Mouse (Mus musculus): ENCODE results near the gene Gkn1. TPM values are rescaled to one million over a fixed set of nuclear protein-coding genes. Genes with fewer than 3 reads are reported as not detected.

Gkn1 gene
- 0.17 and 0.33 TPM in 2 replicates for polyA plus RNA-seq (2015; fragmentation: Nextera tagmentation; extraction: Ambion mirVana)

GRCm38 (mm10) chr6:87350829-87351228 lies at the start of gene Gkn1:
Gkn1 (minus strand) TSS chr6:87350942.

GRCm38 (mm10) chr6:87388877-87389276 lies 38.1 kb upstream of the Gkn1 start, which contains the start of gene Gkn3:
Gkn3 (minus strand) TSS chr6:87388935.

GRCm38 (mm10) chr6:87373057-87373456 lies 22.3 kb upstream of the Gkn1 start, which contains the start of gene Gkn2:
Gkn2 (plus strand) TSS chr6:87373357.

GRCm38 (mm10) chr6:87335091-87335934 lies 15.4 kb downstream of the Gkn1 start, which contains the start of gene Antxr1:
Antxr1 (minus strand) TSS chr6:87335821.

Other genes starting within 250 kb of the Gkn1 start
- 0.13 and 0.23 TPM in 2 replicates for gene D6Ertd527e, start 246.2 kb downstream of the Gkn1 start, polyA plus RNA-seq (2015; fragmentation: Nextera tagmentation; extraction: Ambion mirVana)
- gene Antxr1, start 15.1 kb downstream of the Gkn1 start, polyA plus RNA-seq (2015; fragmentation: Nextera tagmentation; extraction: Ambion mirVana): 4.7 and 5.5 TPM in 2 replicates
- 0.35 and 0.88 TPM in 2 replicates for gene Gkn2, start 22.4 kb upstream of the Gkn1 start, polyA plus RNA-seq (2015; fragmentation: Nextera tagmentation; extraction: Ambion mirVana)
- 1.1 TPM in 2 replicates for gene Gkn3, start 38.0 kb upstream of the Gkn1 start, polyA plus RNA-seq (2015; fragmentation: Nextera tagmentation; extraction: Ambion mirVana)
- 0.04 and 0.05 TPM in 2 replicates for gene Bmp10, start 78.1 kb upstream of the Gkn1 start, polyA plus RNA-seq (2015; fragmentation: Nextera tagmentation; extraction: Ambion mirVana)
- 2.2 and 3.8 TPM in 2 replicates for gene Arhgap25, start 182.3 kb upstream of the Gkn1 start, polyA plus RNA-seq (2015; fragmentation: Nextera tagmentation; extraction: Ambion mirVana)
- gene Prokr1, start 239.8 kb upstream of the Gkn1 start, polyA plus RNA-seq (2015; fragmentation: Nextera tagmentation; extraction: Ambion mirVana): 0.52 and 0.68 TPM in 2 replicates